11 mouse cellular contexts compared by ENCODE assay signal in the genomic region with DNA sequence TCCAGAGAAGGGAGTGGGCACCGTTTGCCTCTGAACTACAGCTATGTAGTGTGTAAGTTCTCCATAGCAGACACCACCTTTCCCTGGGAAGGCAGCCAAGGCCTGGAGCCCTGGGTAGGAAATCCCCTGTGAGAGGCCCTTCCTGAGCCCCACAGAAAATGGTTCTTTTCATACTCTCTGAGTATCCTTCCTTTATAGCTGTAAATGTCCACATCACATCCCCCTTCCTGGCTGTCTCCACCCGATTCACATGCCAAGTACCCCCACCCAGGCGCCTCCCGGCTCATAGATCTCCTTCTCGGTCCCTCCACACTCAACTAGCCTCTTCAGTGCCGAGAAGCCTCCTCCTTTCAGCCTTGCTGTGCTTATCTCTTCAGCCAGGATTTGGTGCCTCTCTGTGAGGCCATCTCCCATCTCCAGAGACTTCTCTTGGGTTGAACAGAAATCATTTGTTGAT. TPM values are rescaled to one million over a fixed set of nuclear protein-coding genes. Genes with fewer than 3 reads are reported as not detected.
DNase-seq lines count a peak whose midpoint lies in the region; ATAC-seq and TF ChIP-seq lines count a peak whose summit lies in the region.
"Had no signal": no experiment of that assay in that cellular context is flagged by ENCODE, and none has a peak within 500 bp of the region (broad histone marks: within the 10 kb centered on the region; RNA-seq: fewer than 3 reads in every experiment).

No protein-coding gene starts in this region.

- no peaks in the 10 kb centered on the region for H3K9me3 ChIP-seq in heart, embryonic 14.5 days (ENCODE audit: control insufficient read depth, low read length)
- no peaks in the 10 kb centered on the region for H3K9me3 ChIP-seq in heart, postnatal 0 days (replicated peaks; ENCODE audit: control insufficient read depth, low read length)
- H3K9me3 ChIP-seq in midbrain, embryonic 16.5 days (replicated peaks; ENCODE audit: control insufficient read depth, low read length, poor library complexity, severe bottlenecking) = no peaks in the 10 kb centered on the region
- H3K9me3 ChIP-seq: forebrain, embryonic 12.5 days had no signal

- no peak overlapping the region for H3K9ac ChIP-seq in heart, embryonic 14.5 days (ENCODE audit: low read length)
- no peak overlapping the region for H3K9ac ChIP-seq in heart, postnatal 0 days (replicated peaks; ENCODE audit: low read depth, low read length)
- H3K9ac ChIP-seq in midbrain, embryonic 16.5 days (ENCODE audit: low read depth, low read length) = no peak overlapping the region
- H3K9ac ChIP-seq: forebrain, embryonic 12.5 days had no signal

- ATAC-seq in heart, embryonic 14.5 days (ENCODE audit: insufficient number of reproducible peaks, insufficient read depth, low FRiP score, low read depth) = peak; percentile 78
- peak; percentile 51; the same call in 1 of the 2 replicates for ATAC-seq in heart, postnatal 0 days (ENCODE audit: insufficient read depth, low read depth)
- ATAC-seq in midbrain, embryonic 16.5 days = 0 out of 2 replicates have a peak, but pooled peaks have one; percentile 42

- H3K4me3 ChIP-seq in heart, embryonic 14.5 days (ENCODE audit: control insufficient read depth in 1 of 2, insufficient read depth in 1 of 2, low read depth in 1 of 2, low read length in 2 of 2) = no peak overlapping the region
- H3K4me3 ChIP-seq in heart, postnatal 0 days (ENCODE audit: low read depth, low read length) = no peak overlapping the region
- H3K4me3 ChIP-seq in midbrain, embryonic 16.5 days (ENCODE audit: low read depth, low read length) = no peak overlapping the region
- H3K4me3 ChIP-seq: forebrain, embryonic 12.5 days had no signal

- DNase-seq in heart, postnatal 25 days (ENCODE audit: low spot score) = no peak
- peak; percentile 39 for DNase-seq in lung, postnatal 10 days
- DNase-seq in lung, adult 18-20 months = no peak
- DNase-seq in heart, postnatal 0 days (ENCODE audit: low spot score) = no peak
- DNase-seq in embryo, embryonic 10.5 days (ENCODE audit: low spot score) = no peak
- no peak for DNase-seq in frontal cortex, postnatal 10 days (ENCODE audit: low spot score in 2 of 2)
- DNase-seq: cerebellum, postnatal 14 days; thymus, postnatal 36 days had no signal

- H3K36me3 ChIP-seq in heart, embryonic 14.5 days (ENCODE audit: control insufficient read depth, insufficient read depth, low read length) = no peaks in the 10 kb centered on the region
- no peaks in the 10 kb centered on the region for H3K36me3 ChIP-seq in heart, postnatal 0 days (replicated peaks; ENCODE audit: control insufficient read depth, insufficient read depth, low read length)
- H3K36me3 ChIP-seq in midbrain, embryonic 16.5 days (ENCODE audit: control insufficient read depth, insufficient read depth, low read length) = no peaks in the 10 kb centered on the region
- H3K36me3 ChIP-seq: forebrain, embryonic 12.5 days had no signal

- no peak for TF ChIP-seq CTCF in heart, postnatal 0 days (IDR thresholded peaks at IDR 0.05; ENCODE audit: low read depth)

- H3K4me1 ChIP-seq in heart, embryonic 14.5 days (ENCODE audit: control insufficient read depth in 2 of 2, insufficient read depth in 2 of 2, low read length in 2 of 2) = peaks cover 11 to 17% of the 10 kb centered on the region in 2 experiments
- peaks cover 11% of the 10 kb centered on the region; the same call in 1 of the 2 replicates for H3K4me1 ChIP-seq in heart, postnatal 0 days (ENCODE audit: control insufficient read depth, insufficient read depth)
- H3K4me1 ChIP-seq in midbrain, embryonic 16.5 days (ENCODE audit: control insufficient read depth, insufficient read depth, low read length) = no peaks in the 10 kb centered on the region
- H3K4me1 ChIP-seq: forebrain, embryonic 12.5 days had no signal

- peak overlapping the region; percentile 73 to 80 for H3K27ac ChIP-seq in heart, embryonic 14.5 days (replicated peaks in 1 of 2; ENCODE audit: control insufficient read depth in 1 of 2, insufficient read depth in 1 of 2, low read depth in 2 of 2, low read length in 2 of 2)
- H3K27ac ChIP-seq in heart, postnatal 0 days (ENCODE audit: low read depth) = peak overlapping the region; percentile 65
- H3K27ac ChIP-seq in midbrain, embryonic 16.5 days (ENCODE audit: low read length) = no peak overlapping the region
- H3K27ac ChIP-seq: forebrain, embryonic 12.5 days had no signal

- H3K4me2 ChIP-seq in heart, embryonic 14.5 days (ENCODE audit: low read length) = 0 out of 2 replicates have a peak overlapping the region, but pooled peaks have one; percentile 22
- H3K4me2 ChIP-seq in heart, postnatal 0 days (ENCODE audit: low read depth, low read length) = peak overlapping the region; percentile 9; the same call in 1 of the 2 replicates
- no peak overlapping the region for H3K4me2 ChIP-seq in midbrain, embryonic 16.5 days (ENCODE audit: low read length)
- H3K4me2 ChIP-seq: forebrain, embryonic 12.5 days had no signal

- no peak for TF ChIP-seq EP300 in heart, postnatal 0 days (IDR thresholded peaks at IDR 0.05; ENCODE audit: low read depth)

- intact Hi-C loops in heart, postnatal 25 days (cut with DNase I) = no loop called here

- no peaks in the 10 kb centered on the region for H3K27me3 ChIP-seq in heart, embryonic 14.5 days (ENCODE audit: control insufficient read depth, insufficient read depth, low read length)
- H3K27me3 ChIP-seq in heart, postnatal 0 days (ENCODE audit: control insufficient read depth, insufficient read depth, low read length) = no peaks in the 10 kb centered on the region
- H3K27me3 ChIP-seq in midbrain, embryonic 16.5 days (ENCODE audit: control insufficient read depth, insufficient read depth, low read depth, low read length) = no peaks in the 10 kb centered on the region
- H3K27me3 ChIP-seq: forebrain, embryonic 12.5 days had no signal

- WGBS in heart, embryonic 14.5 days = 27% methylated on average over 6 of the region's 6 CpGs
- WGBS in heart, postnatal 0 days = 29% methylated on average over 6 of the region's 6 CpGs
- WGBS in midbrain, embryonic 16.5 days = 67% methylated on average over 6 of the region's 6 CpGs

RNA-seq across cellular contexts. Expression of a gene that starts 10.7 kb away (rescaled TPM):
- polyA plus RNA-seq in heart, embryonic 14.5 days (2014; fragmentation: Nextera tagmentation; extraction: Ambion mirVana) = 4.8 and 5.0 TPM in 2 replicates
- 1 to 10 TPM; 6.9 to 7.4 TPM for total RNA-seq in heart, postnatal 25 days (2021)
- 2.4 and 2.8 TPM in 2 replicates for total RNA-seq in heart, postnatal 0 days (2014; rRNA removed; ENCODE audit: low replicate concordance)
- polyA plus RNA-seq in heart, postnatal 0 days (2015; fragmentation: Nextera tagmentation; extraction: Ambion mirVana) = 2.4 and 2.5 TPM in 2 replicates
- 2.0 TPM in 2 replicates for polyA plus RNA-seq in midbrain, embryonic 16.5 days (2015; fragmentation: Nextera tagmentation; extraction: Ambion mirVana)
